Mouse (Mus musculus) ES-Bruce4 (cell line): Measurements from ENCODE around the gene Guca1b.

Experiments
- CTCF ChIP-seq: IDR thresholded peaks from one replicate; pipeline ENCODE4 v1.8.1; 2011; ENCODE audit warnings: low read depth, low read length
- EP300 ChIP-seq: IDR thresholded peaks from 2 replicates; pipeline ENCODE4 v1.6.1; 2011; ENCODE audit warnings: low read depth, low read length; ENCODE audit not compliant: insufficient read depth

GRCm38 (mm10) chr17:47376779-47377280 lies 8.4 kb upstream of the Guca1b start:
- TF ChIP-seq CTCF = no peak
- TF ChIP-seq EP300 = no peak
